Mouse (Mus musculus) monocyte, adult 5-6 weeks (primary cell): Measurements from ENCODE around the gene Mvk. TPM values are rescaled to one million over a fixed set of nuclear protein-coding genes. Genes with fewer than 3 reads are reported as not detected.

Source experiments
- ATAC-seq: fragments of 153-309, 156-312 bp; replicated peaks from 2 replicates; pipeline ENCODE4 v1.8.0; 2017; ENCODE audit warnings: mild to moderate bottlenecking; ENCODE audit not compliant: low TSS enrichment, insufficient number of reproducible peaks, severe bottlenecking, poor library complexity, low FRiP score
- total RNA-seq: library from RNA; stranded (forward); fragments of 200-1000, 200-491, 200-594 nt; gene quantifications from 3 replicates; pipeline ENCODE4 v1.2.3, GENCODE M21; 2017

Gene Mvk
- total RNA-seq, 1 experiment from 2014 or later = 8.7 TPM

DNA sequence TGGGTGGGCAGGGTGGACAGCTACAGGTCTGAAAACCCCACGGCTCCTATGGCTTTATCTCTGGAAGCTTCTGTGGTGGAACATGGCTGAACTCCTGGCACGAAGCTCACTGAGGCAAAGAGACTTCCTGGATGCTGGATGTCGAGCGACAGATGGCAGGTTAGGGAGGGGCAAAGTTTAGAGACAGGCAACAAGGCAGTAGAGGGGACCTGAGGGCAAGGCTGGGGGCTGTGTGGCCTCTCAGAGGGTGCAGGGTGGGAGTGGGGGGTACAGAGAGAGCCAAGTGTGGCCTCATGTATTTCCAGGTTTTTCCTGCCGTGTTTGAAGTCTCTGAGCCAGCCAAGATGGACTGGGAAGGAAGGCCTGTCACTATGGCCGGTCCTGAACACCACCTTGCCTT, 60.8 kb downstream of the Mvk start:
- ATAC-seq = no peak

DNA sequence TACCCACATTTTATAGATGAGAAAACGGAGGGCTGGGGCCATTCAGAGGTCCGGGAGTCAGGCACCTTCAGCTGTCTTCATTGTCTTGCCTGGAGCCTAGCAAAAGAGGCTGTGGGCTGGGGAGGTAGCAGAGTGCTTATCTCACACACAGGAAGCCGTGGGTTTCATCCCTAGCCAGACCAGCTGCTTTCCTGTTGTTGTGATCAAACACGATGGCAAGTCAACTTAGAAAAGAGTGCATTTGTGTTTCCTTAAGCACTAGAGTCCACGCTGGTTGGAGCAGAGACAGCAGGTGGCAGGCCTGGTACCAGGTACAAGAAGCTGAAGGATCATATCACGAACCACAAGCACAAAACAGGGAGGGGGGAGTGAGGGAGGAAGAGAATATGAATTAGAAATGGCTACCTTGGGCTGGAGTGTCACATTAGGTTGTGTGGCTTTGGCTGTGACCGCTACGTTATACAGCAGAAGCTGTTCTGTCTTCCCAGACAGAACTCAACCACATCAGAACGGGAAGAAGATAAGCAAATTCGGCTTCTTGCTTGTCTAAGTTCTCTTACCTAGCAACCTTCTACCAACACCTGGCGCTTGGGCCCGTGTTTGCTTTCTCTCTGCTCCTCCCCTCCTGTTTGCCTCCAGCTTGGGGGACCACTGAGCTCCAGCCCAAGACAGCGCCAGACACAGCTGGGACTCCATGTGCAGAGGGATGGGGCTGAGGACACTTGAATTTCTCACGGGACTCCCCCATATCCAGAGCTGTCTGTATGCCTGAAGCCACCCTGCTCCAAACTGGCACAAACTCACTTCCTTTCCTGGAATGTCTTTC, 61.4 kb downstream of the Mvk start:
- ATAC-seq = no peak

DNA sequence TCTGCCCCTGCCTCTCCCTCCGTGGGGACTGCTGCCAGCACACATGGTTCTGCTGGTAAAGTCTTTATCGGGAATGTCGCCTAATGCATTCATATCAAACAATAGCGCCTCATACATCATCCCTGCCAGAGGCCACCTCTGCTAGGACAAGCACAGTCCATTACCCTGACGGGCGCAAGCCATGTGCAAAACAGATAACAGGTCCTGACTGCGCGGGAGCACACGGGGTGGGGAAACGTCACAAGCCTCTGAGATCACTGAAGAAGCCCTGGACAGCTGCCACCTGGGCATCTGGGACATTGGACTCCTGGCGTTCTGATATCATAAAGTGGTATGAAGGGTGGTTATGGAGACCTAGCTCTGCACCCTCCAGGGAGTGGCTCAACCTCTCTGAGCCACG, 63.3 kb downstream of the Mvk start:
- no peak for ATAC-seq

DNA sequence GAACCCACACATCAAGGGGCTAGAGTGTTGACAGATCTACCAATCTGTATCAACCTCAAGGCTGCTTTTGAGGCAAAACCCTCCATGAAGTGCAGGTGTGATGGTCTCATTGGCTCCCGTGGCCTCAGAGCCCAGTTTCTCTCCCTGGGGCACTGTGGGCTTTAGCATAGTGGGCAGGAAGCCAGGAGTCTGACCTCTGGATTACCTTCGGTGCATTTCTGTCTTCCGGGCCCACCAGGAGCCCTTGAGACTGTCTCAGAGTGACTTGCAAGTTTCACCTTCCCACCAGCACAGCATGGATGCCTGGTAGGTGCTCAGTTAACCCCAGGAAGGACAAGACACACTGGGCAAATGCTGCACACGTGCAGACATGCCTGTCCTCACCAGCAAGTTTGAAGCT, 63.9 kb downstream of the Mvk start:
- no peak for ATAC-seq

DNA sequence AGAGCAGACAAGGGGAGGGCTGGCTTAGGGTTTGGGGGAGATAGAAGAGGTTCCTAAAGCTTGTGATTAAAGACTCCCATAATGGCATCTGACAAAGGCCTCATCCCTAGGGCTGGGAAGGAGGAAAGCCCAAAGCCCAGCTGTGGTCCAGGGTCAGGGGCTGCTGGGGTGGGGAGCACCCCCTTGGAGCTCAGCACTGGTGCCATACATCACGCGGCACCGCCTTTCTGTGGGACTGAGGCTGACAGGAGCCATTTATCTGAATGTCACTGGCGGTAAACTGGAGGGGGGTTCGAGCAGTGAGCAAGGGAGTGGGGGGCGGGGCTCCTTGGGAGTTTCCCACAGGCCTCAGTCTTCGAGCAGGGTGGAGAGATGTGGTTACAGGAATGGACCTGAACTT, 65.4 kb downstream of the Mvk start:
- no peak for ATAC-seq

Other genes starting within 250 kb of the Mvk start
- not detected in 3 replicates for gene Foxn4, start 170.5 kb upstream of the Mvk start, total RNA-seq
- gene Myo1h, start 155.1 kb upstream of the Mvk start, total RNA-seq = 2.3 to 8.7 TPM (median 4.6 TPM) in 3 replicates
- gene Kctd10, start 63.8 kb upstream of the Mvk start, total RNA-seq = 86.5 to 90.0 TPM (median 87.5 TPM) in 3 replicates
- 22.0 to 38.0 TPM (median 27.7 TPM) in 3 replicates for gene Ube3b, start 63.7 kb upstream of the Mvk start, total RNA-seq
- 2.8 to 8.7 TPM (median 3.5 TPM) in 3 replicates for gene Mmab, start 209 bp upstream of the Mvk start, total RNA-seq
- 0.75 TPM in 1 of 3 replicates, not detected in the others for gene Fam222a, start 123.7 kb downstream of the Mvk start, total RNA-seq
- gene Trpv4, start 214.2 kb downstream of the Mvk start, total RNA-seq = not detected in 3 replicates
- 46.4 to 52.1 TPM (median 46.5 TPM) in 3 replicates for gene Gltp, start 246.7 kb downstream of the Mvk start, total RNA-seq